Mouse (Mus musculus) olfactory bulb, adult 2 months (tissue): ENCODE measurements at regions not wholly inside any gene's neighbourhood (a gene's known extent, or its start where the extent isn't known, plus 50 kb on each side); places are given as distances from the start of the nearest gene placed in this dataset.

Experiments
- CTCF ChIP-seq: fragments of 200-500 bp; IDR thresholded peaks from 2 replicates; pipeline ENCODE4 v1.5.1; 2012; ENCODE audit warnings: low read depth, mild to moderate bottlenecking, low read length, moderate library complexity; ENCODE audit not compliant: insufficient read depth
- POLR2A ChIP-seq: fragments of 200-500 bp; IDR thresholded peaks from 2 replicates; pipeline ENCODE4 v1.6.1; 2012; ENCODE audit warnings: mild to moderate bottlenecking, low read depth, low read length, moderate library complexity; ENCODE audit not compliant: insufficient read depth

GRCm38 (mm10) chr7:34541000-34541399 is 115.5 kb downstream of the Kctd15 start:
- no peak for TF ChIP-seq POLR2A
- no peak for TF ChIP-seq CTCF
